Mouse (Mus musculus) c-Kit-positive CD71-positive TER-119-positive erythroid progenitor cells, embryonic 14.5 days (primary cell): ENCODE data around the gene Slc46a1.

Experiments used
- DNase-seq: peaks from one replicate; pipeline ENCODE4 v3.0.0-alpha.2; 2013; ENCODE audit warnings: low spot score

Gene Slc46a1

DNA sequence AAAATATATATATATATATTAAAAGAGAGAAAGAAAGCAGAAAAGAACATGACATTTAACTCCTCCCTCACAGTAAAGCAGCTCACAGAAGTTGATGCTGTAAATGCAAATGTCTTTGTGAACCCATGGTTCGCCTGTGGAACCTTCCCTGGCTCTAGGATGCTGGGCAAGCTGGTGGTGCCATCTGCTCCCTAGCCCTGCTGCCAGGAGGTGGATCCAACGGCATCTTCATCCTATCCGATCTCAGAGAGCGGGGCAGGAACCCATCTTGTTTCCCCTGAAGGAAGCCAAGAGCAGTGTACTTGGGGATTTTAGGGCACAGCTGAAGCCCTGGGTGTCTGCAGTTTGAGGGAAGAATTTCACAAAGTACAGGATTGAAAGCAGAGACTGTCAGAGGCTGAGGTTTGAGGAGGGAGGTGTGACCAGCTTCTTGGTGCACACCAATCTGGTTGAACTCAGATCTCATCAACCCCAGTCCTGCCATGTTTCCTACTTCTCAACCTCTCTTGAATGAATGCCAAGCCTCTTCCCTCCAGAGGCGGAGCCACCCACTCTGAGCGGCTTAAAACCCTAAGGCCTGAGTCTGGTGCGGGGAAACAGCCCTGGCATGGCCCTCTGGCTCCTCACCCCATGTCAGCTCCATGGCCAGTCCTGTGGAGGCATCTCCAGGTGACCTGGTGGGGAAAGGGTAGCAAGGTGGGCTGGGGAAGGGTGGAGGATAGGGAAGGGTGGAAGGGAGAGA lies 37.6 kb downstream of the Slc46a1 start, which contains the start of gene Sebox:
TSS of gene Sebox (plus strand) at position 539 of the 742 bp plus-strand sequence.
- no peak for DNase-seq

DNA sequence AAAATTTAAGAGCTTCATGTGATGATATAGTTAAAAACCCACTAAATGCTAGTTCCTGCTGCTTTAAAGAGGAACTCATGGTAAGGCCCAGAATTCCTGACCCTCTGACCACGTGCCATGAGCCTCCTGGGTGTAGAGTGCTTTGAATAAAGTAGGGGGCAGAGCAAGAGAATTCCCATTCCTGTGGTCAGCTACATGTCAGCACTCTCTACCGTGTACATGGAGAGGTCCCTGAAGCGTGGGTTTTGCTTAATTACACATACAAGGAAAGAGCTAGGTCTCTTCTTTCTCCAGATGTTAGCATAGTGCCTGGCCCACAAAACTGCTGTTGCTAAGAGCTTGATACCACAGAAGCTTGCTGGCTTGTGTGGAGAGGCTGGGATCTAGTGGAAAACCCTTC lies 39.9 kb downstream of the Slc46a1 start:
- DNase-seq: no peak

GRCm38 (mm10) chr11:78509148-78509547 lies 43.7 kb downstream of the Slc46a1 start:
- no peak for DNase-seq

DNA sequence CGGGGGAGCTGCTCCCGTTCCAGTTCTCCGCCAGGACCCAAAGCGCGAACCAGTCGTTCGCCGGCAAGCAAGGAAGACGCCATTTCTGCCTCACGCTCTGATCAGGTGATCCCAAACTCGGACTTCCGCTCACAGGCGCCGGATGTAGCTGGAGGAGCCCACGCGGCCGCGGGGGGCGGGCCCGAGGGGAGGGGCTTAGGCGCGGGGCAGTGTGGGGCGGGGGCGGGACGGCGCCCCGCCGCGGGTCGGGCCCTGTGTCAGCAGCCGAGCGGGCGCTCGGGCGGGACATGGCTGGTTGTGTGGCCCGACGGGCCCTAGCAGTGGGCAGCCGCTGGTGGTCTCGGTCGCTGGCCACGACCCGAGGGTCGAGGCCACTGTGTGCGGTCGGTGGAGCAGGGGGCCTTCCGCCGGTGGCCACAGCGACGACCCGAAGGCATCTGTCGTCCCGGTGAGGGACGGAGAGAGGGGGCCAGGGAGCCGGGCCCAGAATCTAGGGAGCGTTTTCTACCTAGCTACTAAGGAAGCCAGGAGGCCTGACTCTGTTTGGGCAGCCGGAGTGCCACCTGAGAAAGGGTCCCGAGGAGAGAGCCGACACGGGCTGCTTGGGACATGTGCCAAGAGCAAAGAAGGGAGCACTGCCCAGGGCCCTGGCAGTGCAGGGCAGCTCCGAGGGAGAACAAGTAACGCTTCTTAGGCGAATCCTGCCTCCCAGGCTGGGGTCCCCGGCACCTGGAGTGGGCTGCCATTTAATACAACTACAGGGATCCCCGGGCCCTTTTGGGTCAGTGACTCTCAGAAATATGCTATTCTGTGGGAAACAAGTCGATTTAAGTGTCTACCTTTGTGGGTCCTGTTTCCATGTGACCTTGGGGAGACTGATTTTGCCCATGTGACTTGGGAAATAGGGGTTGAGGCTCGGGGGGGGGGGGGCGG lies 46.8 kb downstream of the Slc46a1 start, which contains the start of the genes Tmem199 and Poldip2:
TSS of gene Tmem199 (minus strand) at position 148 of the 933 bp plus-strand sequence.
TSS of gene Poldip2 (plus strand) at position 169 of the 933 bp plus-strand sequence.
- peak; percentile 84 for DNase-seq

DNA sequence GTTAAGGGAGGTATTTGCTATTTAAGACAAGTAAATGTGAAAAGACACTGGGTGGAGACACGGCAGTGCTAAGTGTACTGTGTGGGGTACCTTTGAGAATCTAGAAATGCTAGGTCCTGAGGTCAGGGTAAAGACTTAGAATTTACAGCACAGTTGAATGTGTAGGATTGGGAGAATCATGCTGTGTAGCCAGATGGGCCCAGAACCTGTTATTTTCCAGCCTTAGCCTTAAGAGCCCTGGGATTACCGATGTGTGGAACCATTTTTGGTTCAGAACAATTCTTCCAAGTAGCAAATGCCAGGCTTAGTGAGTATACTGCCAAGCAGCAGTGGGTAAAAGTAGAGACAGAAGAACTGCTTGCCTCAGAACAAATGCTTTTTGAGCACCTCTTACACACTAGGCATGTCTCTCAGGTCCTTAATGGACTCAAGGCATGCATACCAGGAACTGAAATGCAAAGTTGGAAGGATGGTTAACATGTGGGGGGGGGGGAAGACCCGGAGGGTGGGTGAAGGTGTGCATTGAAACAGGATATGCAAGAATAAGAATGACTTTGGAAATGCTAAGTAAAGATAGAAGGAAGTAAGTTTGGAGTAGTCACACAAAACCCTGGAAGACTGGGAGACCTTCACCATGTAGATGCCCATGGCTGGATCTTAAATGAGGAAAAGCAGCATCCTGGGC lies 47.8 kb downstream of the Slc46a1 start:
- no peak for DNase-seq

- DNase-seq: no peak
Measured at GRCm38 (mm10) chr11:78515549-78516325, 50.2 kb downstream of the Slc46a1 start.

- DNase-seq: no peak
Measured at GRCm38 (mm10) chr11:78518931-78519330, 53.4 kb downstream of the Slc46a1 start.
